Mouse (Mus musculus) heart, embryonic 10.5 days (tissue): Measurements from ENCODE around the gene Rbfox1. TPM values are rescaled to one million over a fixed set of nuclear protein-coding genes. Genes with fewer than 3 reads are reported as not detected.

ENCODE experiments used
- DNase-seq: peaks from one replicate; pipeline ENCODE4 v3.0.0-alpha.2; 2017; ENCODE audit warnings: low spot score
- H3K27ac ChIP-seq: fragments of 300-500 bp; sonication (generic); 2 replicates; pipeline ENCODE4 v1.5.1; 2016; ENCODE audit warnings: mild to moderate bottlenecking
- H3K27me3 ChIP-seq: fragments of 300-500 bp; sonication (generic); 2 replicates; pipeline ENCODE4 v1.6.1; 2016; ENCODE audit warnings: mild to moderate bottlenecking; ENCODE audit not compliant: poor library complexity, insufficient read depth, severe bottlenecking
- H3K36me3 ChIP-seq: fragments of 300-500 bp; sonication (generic); 2 replicates; pipeline ENCODE4 v1.6.1; 2016; ENCODE audit warnings: mild to moderate bottlenecking, moderate library complexity
- H3K4me1 ChIP-seq: fragments of 300-500 bp; sonication (generic); 2 replicates; pipeline ENCODE4 v1.6.1; 2016; ENCODE audit warnings: mild to moderate bottlenecking
- H3K4me3 ChIP-seq: fragments of 300-500 bp; sonication (generic); 2 replicates; pipeline ENCODE4 v1.5.1; 2016; ENCODE audit warnings: mild to moderate bottlenecking, moderate library complexity
- H3K9me3 ChIP-seq: fragments of 300-500 bp; sonication (generic); 2 replicates; pipeline ENCODE4 v1.6.1; 2016; ENCODE audit warnings: mild to moderate bottlenecking, moderate library complexity
- WGBS: fragments of 180-500 bp; shearing (Covaris S2); methylation state at CpG from one replicate; pipeline ENCODE4 v1.1.7; 2016; 5-methylcytosine and 5-hydroxymethylcytosine counted together
- polyA plus RNA-seq: library from polyadenylated mRNA; unstranded; fragments of >200 nt; fragmentation: Nextera tagmentation; extraction: Ambion mirVana; gene quantifications from 2 replicates; pipeline ENCODE4 v1.2.1, GENCODE M21; 2016

The Rbfox1 gene
- polyA plus RNA-seq, 1 experiment from 2014 or later = 2.8 TPM

DNA sequence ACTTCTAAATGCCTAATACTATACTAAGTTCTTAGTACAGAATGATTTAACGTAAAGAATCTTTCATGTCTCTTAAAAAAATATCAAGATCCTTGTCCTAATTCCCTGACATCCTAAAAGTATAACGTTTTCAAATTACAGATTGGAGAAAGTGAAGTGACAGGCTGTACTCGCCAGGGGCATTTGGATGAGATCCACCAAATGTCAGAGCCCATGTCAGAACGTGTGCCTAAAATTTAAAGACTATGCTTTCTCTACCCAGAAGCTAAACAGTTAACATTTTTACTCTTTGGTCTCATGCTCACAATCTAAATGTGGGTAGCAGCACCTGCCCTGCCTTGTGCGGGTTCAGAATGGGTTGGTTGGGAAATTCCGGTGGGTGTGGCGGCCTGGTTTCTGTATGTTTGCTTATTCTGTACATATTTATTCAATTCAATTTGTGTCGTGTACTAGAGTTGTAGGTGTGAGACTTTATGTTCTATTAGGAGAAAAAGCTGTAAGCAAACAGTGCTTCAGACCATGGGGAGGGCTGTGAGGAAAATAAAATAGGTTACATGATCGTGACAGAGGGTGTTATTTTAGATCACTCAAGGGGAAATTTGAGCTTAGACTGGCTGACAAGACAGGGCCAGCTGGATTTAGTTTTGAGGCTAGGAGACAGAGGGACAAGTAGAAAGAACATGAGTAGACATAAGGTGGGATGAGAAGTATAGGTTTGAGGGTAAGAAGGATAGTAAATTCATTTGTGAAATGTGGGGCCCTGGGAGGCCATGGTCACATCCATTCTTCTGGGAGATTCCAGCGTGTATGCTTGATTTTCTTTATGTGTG, 1203.7 kb downstream of the Rbfox1 start:
- Histone ChIP-seq H3K4me1 (no peaks in the 10 kb centered on the region), H3K27me3 (no peaks in the 10 kb centered on the region), H3K9me3 (no peaks in the 10 kb centered on the region), H3K36me3 (no peaks in the 10 kb centered on the region), H3K4me3 (no peak overlapping the region), H3K27ac (no peak overlapping the region)
- WGBS = 79% methylated on average over 10 of the region's 10 CpGs
- peak; percentile 1 for DNase-seq

DNA sequence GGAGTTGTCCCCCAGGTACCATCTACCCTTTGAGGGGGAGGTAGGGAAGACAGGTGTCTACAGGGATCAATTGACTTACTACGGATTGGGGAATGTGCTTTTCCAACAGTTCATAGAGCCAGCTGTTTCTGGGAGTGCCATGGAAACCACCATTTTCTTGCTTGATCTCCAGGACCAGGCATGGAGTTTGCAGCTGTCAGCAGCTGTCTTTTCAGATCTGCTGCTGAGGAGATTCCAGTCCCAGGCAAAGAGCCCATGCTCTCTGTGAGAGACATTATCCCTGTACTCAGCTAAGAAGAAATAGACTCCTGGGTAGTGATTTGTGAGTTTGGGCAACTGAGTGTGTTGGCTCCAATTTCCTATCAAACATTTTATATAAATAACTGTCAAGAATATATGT, 1204.3 kb downstream of the Rbfox1 start:
- H3K36me3 ChIP-seq = no peaks in the 10 kb centered on the region
- WGBS = 84% methylated on average over 1 of the region's 1 CpGs
- H3K9me3 ChIP-seq = no peaks in the 10 kb centered on the region
- DNase-seq = no peak
- H3K27me3 ChIP-seq = no peaks in the 10 kb centered on the region
- H3K27ac ChIP-seq = no peak overlapping the region
- no peak overlapping the region for H3K4me3 ChIP-seq
- peaks cover 3% of the 10 kb centered on the region; the same call in 1 of the 2 replicates for H3K4me1 ChIP-seq

DNA sequence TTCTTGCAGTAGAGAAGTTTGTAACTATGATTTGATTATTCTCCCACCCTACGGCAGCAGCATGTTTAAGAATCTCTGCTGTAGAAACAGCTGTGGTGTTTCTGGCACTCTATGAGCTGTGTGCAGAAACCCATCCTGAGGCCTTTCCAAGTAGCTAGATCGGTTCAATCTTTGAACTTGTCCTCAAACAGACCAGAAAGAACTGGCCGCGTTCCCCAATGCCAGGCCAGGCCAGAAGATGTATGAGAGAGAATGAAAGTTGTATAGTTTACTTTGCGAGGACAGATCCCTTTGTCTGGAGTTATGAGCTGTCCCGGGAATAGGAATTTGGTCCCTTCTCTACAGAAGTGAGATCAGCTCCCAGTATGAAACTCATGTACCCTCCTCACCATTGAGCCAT, 1205.0 kb downstream of the Rbfox1 start:
- H3K27me3 ChIP-seq = no peaks in the 10 kb centered on the region
- no peak overlapping the region for H3K4me3 ChIP-seq
- peaks cover 3% of the 10 kb centered on the region; the same call in 1 of the 2 replicates for H3K4me1 ChIP-seq
- 87% methylated on average over 6 of the region's 6 CpGs for WGBS
- H3K27ac ChIP-seq = no peak overlapping the region
- DNase-seq = peak; percentile 19
- H3K9me3 ChIP-seq = no peaks in the 10 kb centered on the region
- no peaks in the 10 kb centered on the region for H3K36me3 ChIP-seq

DNA sequence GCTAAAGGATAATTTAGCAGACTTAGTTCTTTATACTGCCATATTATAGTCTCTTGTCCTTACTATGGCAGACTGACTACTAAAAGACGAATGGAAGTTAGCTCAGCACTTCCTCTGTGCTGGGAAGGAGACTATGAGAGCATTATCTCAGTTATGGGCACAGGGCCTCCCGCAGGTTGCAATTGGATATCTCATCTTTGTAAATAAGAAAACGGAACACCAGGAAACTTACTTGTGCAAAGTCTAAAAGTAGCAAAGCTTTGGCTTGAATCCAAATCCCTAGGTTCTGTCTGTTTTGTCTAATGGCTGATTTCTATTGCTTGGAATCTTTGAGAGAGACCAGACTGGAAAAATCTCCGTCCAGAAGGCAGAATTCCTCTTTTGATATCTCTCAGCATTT, 1207.7 kb downstream of the Rbfox1 start:
- WGBS = 61% methylated on average over 4 of the region's 4 CpGs
- DNase-seq = no peak
- H3K4me3 ChIP-seq = no peak overlapping the region
- no peak overlapping the region for H3K27ac ChIP-seq
- peaks cover 9% of the 10 kb centered on the region; the same call in 1 of the 2 replicates for H3K4me1 ChIP-seq
- H3K9me3 ChIP-seq = no peaks in the 10 kb centered on the region
- H3K27me3 ChIP-seq = no peaks in the 10 kb centered on the region
- no peaks in the 10 kb centered on the region for H3K36me3 ChIP-seq

DNA sequence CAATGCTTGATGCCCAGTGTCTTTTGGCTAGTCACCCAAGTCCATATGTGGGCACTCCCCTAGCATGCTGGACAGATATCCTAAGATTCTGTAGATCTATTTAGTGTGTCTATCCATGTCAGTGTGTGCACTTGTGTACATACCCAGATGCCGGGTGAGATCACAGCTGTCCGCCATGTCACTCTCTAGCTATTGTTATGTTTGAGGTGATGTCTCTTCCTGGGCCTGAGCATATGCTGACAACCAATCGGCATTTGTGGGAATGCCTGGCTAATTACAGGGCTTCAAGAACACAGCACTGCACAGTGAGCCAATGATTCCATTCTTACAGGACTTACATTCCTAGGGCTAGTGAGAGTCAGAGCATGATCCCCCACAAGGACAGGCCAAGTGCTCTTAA, 1208.5 kb downstream of the Rbfox1 start:
- WGBS = 87% methylated on average over 3 of the region's 3 CpGs
- DNase-seq = peak; percentile 61

DNA sequence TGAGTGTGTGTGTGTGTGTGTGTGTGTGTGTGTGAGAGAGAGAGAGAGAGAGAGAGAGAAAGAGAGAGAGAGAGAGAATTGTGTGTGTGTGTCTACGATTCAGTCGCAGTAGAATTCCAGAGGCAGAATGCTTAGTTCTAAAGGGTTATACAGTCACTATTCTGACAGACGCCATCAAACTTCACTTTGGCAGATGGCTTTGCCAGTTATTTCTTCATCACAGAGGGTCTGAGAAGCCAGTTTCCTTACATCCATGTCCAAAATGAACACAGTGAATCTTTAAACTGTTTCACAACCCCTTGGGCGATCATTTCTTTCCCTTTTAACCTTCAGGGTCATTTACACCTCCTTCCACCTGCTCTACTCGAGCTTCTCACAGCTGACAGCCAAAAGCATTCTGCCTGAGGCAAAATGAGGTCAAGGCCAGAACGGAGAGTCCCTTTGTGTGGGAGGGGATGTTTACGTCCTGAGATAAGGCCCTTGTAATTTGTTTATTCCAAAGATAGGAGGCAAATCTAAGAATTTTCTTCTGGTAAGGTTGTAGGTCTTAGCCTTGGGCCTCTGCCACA, 1209.1 kb downstream of the Rbfox1 start:
- no peak overlapping the region for H3K27ac ChIP-seq
- 71% methylated on average over 7 of the region's 7 CpGs for WGBS
- no peaks in the 10 kb centered on the region for H3K27me3 ChIP-seq
- peak; percentile 16 for DNase-seq
- no peaks in the 10 kb centered on the region for H3K9me3 ChIP-seq
- H3K4me1 ChIP-seq = peaks cover 11% of the 10 kb centered on the region; the same call in 1 of the 2 replicates
- no peaks in the 10 kb centered on the region for H3K36me3 ChIP-seq
- no peak overlapping the region for H3K4me3 ChIP-seq

More for the DNA sequence above, 1208.5 kb downstream of the Rbfox1 start:
- peaks cover 9% of the 10 kb centered on the region; the same call in 1 of the 2 replicates for H3K4me1 ChIP-seq
- H3K36me3 ChIP-seq = no peaks in the 10 kb centered on the region
- H3K4me3 ChIP-seq = no peak overlapping the region
- H3K27me3 ChIP-seq = no peaks in the 10 kb centered on the region
- H3K27ac ChIP-seq = no peak overlapping the region
- no peaks in the 10 kb centered on the region for H3K9me3 ChIP-seq

DNA sequence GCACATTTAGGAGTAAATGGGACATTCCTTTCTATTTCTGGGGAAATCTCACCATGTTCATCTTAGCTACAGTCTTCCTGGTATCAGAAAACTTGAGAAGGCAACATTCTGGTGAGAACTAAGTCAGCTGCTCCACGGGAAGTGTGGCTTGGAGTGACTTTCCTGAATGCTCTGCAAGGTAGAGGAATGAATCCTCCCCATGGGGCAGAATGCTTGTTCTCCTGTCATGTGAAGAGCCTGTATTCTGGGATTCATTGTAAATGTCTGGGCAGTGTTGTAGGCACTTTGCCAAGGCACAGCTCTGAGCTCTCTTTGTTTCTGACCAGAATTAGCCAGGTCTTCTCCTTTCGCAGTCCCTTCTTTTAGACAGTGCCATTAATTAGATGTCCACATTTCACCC, 1211.9 kb downstream of the Rbfox1 start:
- Histone ChIP-seq H3K4me3 (no peak overlapping the region), H3K36me3 (no peaks in the 10 kb centered on the region), H3K9me3 (no peaks in the 10 kb centered on the region), H3K4me1 (peaks cover 24% of the 10 kb centered on the region), H3K27me3 (no peaks in the 10 kb centered on the region), H3K27ac (no peak overlapping the region)
- WGBS = 70% methylated on average over 2 of the region's 2 CpGs
- DNase-seq = no peak

DNA sequence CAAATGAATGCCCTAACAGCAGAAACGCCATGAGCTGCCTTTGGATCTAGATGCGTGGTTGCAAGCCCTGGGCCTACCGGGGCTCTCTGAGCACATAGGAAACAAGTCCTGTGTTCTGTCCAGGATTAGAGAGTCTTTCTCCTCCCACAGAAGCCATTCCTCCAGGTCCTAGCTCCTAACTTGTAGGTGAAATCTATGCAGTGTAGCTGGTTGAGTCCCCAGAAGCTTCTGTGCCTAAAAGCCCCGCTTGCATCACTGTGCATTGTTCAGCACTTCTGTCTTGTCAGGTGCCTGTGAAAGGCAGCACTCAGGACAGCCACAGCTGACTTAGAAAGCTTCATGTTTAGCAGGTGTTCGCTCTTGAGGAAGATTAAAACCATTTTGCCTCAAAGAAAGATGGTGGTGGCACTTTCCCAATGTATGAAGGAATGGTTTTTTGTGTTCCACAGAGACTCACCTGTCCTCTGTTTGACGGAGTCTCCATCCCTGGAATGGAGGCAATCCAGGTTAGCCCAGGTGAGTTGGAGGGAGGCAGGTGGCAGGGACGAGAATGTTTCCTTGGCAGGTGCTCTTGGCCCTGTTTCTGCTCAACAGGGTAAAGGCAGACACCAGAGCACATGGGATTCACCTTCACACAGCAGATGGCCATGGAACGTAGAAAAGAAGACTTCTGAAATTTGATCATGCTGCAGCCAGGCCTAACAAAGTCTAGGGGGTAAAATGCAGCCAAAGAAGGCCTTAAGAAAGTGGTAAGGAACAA, 1213.0 kb downstream of the Rbfox1 start:
- no peaks in the 10 kb centered on the region for H3K36me3 ChIP-seq
- H3K27ac ChIP-seq = no peak overlapping the region
- DNase-seq = peak; percentile 41
- WGBS = 86% methylated on average over 8 of the region's 8 CpGs
- no peaks in the 10 kb centered on the region for H3K9me3 ChIP-seq
- no peaks in the 10 kb centered on the region for H3K27me3 ChIP-seq
- H3K4me3 ChIP-seq = no peak overlapping the region
- peaks cover 24% of the 10 kb centered on the region for H3K4me1 ChIP-seq

DNA sequence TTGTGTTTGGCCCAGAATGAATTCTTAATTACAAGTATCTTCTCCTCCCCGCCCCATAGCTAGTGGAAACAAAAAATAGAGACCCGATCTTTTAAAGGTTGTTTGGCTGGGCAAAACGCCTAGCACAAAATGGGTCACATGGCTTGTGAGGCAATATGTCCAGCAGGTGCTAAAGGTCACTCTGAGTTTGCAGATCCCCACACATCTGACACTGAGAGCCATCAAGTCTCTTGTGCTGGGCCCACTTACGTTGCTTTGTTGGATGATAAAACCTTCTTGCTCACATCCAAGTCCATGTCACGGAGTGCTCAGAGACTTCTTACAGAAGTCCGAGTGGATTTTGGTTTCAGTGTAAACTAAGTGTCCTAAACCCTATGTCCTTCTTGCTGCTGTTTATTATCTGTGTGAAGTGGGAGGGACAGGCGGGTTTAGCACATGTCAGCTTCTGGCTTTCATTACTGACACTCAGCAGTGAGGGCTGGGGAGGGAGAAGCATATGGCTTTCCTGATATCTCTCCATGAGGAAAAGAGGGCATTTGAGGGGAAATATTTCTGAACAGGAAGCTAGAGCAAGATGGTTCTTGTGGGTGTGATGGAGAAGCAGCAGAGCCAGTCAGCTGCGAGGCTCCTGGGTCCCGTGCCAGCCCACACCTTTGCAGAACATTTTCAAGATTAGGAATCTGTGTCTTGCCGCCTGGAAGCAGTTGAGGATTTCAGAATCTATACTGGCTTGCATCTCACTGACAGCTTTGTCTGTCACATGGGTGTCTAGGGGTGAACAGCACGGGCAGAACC, 1214.5 kb downstream of the Rbfox1 start:
- Histone ChIP-seq H3K4me1 (peaks cover 24% of the 10 kb centered on the region), H3K27ac (peak overlapping the region; percentile 23), H3K4me3 (no peak overlapping the region), H3K27me3 (no peaks in the 10 kb centered on the region), H3K9me3 (no peaks in the 10 kb centered on the region), H3K36me3 (no peaks in the 10 kb centered on the region)
- 23% methylated on average over 11 of the region's 11 CpGs for WGBS
- DNase-seq = peak; percentile 87

DNA sequence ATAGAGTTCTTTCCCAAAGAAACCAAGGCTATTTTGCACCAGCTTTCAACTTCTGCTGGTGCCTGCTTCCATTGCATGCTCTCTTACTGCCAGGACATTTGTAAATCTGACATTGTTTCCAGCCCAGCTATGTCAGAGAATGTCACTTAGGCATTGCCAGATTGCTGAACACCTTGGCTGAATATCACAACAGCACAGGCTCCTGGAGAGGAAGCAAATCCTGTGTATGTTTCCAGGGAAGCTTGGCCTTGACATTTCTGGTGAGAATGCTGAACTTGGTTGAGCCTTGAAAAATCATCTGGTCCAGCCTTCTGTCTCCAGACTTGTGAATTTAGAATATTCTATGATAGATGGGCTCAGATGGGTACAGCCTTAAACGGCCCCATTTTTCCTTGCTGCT, 1217.3 kb downstream of the Rbfox1 start:
- Histone ChIP-seq H3K27me3 (no peaks in the 10 kb centered on the region), H3K36me3 (no peaks in the 10 kb centered on the region), H3K27ac (no peak overlapping the region), H3K4me3 (no peak overlapping the region), H3K9me3 (no peaks in the 10 kb centered on the region), H3K4me1 (peaks cover 19% of the 10 kb centered on the region)
- DNase-seq = peak; percentile 46
- 84% methylated on average over 1 of the region's 1 CpGs for WGBS

DNA sequence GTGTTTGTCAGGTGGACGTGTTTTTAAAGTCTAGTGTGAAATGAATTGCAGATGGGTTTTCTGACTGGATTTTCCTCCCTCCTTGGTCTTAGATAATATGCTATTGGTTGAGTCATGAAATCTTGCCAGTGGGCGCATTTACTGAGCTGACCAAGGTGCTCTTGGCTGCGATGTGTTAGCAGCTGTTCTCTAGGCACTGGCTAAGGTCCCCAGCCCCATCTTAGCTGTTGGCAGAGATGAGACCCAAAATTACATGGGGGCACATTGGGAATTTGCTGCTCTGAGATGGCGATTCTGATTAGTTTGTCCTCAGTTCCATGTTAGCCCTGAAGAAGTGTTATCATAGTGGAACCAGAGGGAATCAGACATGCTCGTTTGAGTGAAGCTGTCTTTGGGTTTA, 1218.1 kb downstream of the Rbfox1 start:
- Histone ChIP-seq H3K27me3 (no peaks in the 10 kb centered on the region), H3K27ac (no peak overlapping the region), H3K36me3 (no peaks in the 10 kb centered on the region), H3K4me1 (peaks cover 18% of the 10 kb centered on the region), H3K4me3 (no peak overlapping the region), H3K9me3 (no peaks in the 10 kb centered on the region)
- WGBS = 76% methylated on average over 5 of the region's 5 CpGs
- peak; percentile 10 for DNase-seq

DNA sequence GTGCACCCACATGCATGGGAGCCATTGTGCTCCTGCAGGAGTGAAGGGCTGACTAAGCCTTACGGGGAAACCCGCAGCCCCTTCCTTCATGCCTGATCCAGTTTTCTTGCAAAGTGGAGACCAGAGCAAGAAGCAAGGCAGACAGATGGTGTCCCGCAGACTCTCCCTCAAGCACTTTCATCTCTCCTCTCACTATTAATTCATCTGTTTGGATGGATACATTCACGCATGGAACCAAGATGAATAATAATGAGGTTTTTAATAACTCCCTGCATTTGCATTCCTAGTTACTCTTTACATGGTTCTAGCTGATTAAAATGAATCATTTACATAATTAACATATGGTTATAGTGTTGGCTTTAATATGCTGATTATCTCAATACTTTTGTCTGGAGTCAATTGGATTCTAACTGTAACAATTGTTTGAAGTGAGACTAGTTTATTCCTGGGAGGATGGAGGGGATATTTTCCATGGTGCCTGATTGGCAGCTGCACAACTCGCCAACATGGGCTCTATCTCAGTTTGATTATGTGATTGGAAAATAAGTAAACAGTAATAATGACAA, 1221.4 kb downstream of the Rbfox1 start:
- H3K4me1 ChIP-seq = peaks cover 3% of the 10 kb centered on the region; the same call in 1 of the 2 replicates
- 88% methylated on average over 5 of the region's 5 CpGs for WGBS
- no peaks in the 10 kb centered on the region for H3K27me3 ChIP-seq
- H3K36me3 ChIP-seq = no peaks in the 10 kb centered on the region
- no peak overlapping the region for H3K27ac ChIP-seq
- no peaks in the 10 kb centered on the region for H3K9me3 ChIP-seq
- no peak overlapping the region for H3K4me3 ChIP-seq
- no peak for DNase-seq
